Mouse (Mus musculus) liver, embryonic 16.5 days (tissue): ENCODE measurements around the gene Abhd12. TPM values are rescaled to one million over a fixed set of nuclear protein-coding genes. Genes with fewer than 3 reads are reported as not detected.
"Not testable (repeated sequence)": the region's sequence is repeated elsewhere in the genome, so short reads cannot be mapped to it uniquely, and the experiment has no call there.

Experiments used
- ATAC-seq: fragments of 200-750 bp; cut with Nextera tagmentation; 2 replicates; pipeline ENCODE4 v1.8.0; 2017; ENCODE audit warnings: low read depth, mild to moderate bottlenecking, moderate number of reproducible peaks, moderate library complexity
- H3K27ac ChIP-seq: fragments of 300-500 bp; sonication (generic); 2 replicates; pipeline ENCODE4 v1.5.1; 2014; ENCODE audit warnings: mild to moderate bottlenecking, low read length
- H3K27me3 ChIP-seq: fragments of 300-500 bp; sonication (generic); 2 replicates; pipeline ENCODE4 v1.6.1; 2014; ENCODE audit warnings: low read depth, low read length, mixed read lengths; ENCODE audit not compliant: control insufficient read depth, insufficient read depth
- H3K36me3 ChIP-seq: fragments of 300-500 bp; sonication (generic); 2 replicates; pipeline ENCODE4 v1.6.1; 2014; ENCODE audit warnings: mild to moderate bottlenecking; ENCODE audit not compliant: control insufficient read depth, insufficient read depth
- H3K4me1 ChIP-seq: fragments of 300-500 bp; sonication (generic); 2 replicates; pipeline ENCODE4 v1.6.1; 2014; ENCODE audit warnings: low read depth, low read length, mixed read lengths; ENCODE audit not compliant: control insufficient read depth
- H3K4me2 ChIP-seq: fragments of 300-500 bp; sonication (generic); 2 replicates; pipeline ENCODE4 v1.6.1; 2014; ENCODE audit warnings: low read depth, low read length, mixed read lengths
- H3K4me3 ChIP-seq: fragments of 300-500 bp; sonication (generic); 2 replicates; pipeline ENCODE4 v1.5.1; 2014; ENCODE audit warnings: low read depth, mild to moderate bottlenecking, low read length
- H3K9ac ChIP-seq: fragments of 300-500 bp; sonication (generic); 2 replicates; pipeline ENCODE4 v1.6.1; 2014; ENCODE audit warnings: low read depth, low read length
- H3K9me3 ChIP-seq: fragments of 300-500 bp; sonication (generic); replicated peaks from 2 replicates; pipeline ENCODE4 v1.6.1; 2016; ENCODE audit warnings: low read length; ENCODE audit not compliant: control insufficient read depth
- WGBS: fragments of 180-500 bp; shearing (Covaris S2); extraction: QIAGEN DNeasy Blood & Tissue Kit; methylation state at CpG from one replicate; pipeline ENCODE4 v1.1.7; 2014; ENCODE audit not compliant: insufficient replicate concordance; 5-methylcytosine and 5-hydroxymethylcytosine counted together
- polyA plus RNA-seq: library from polyadenylated mRNA; unstranded; fragments of >200 nt; fragmentation: Nextera tagmentation; extraction: Ambion mirVana; gene quantifications from 2 replicates; pipeline ENCODE4 v1.2.1, GENCODE M21; 2015

The Abhd12 gene
- polyA plus RNA-seq, 1 experiment from 2014 or later: 19.0 TPM

- Histone ChIP-seq H3K36me3 (peaks cover 13% of the 10 kb centered on the region), H3K9ac (no peak overlapping the region), H3K4me1 (no peaks in the 10 kb centered on the region; the same call in 1 of the 2 replicates), H3K27me3 (no peaks in the 10 kb centered on the region), H3K4me3 (no peak overlapping the region), H3K27ac (no peak overlapping the region), H3K9me3 (no peaks in the 10 kb centered on the region), H3K4me2 (no peak overlapping the region)
- WGBS: 72% methylated on average over 3 of the region's 3 CpGs
- peak; percentile 62 for ATAC-seq
Measured at GRCm38 (mm10) chr2:150918720-150919119, 14.2 kb upstream of the Abhd12 start.

- no peaks in the 10 kb centered on the region; the same call in 1 of the 2 replicates for H3K4me1 ChIP-seq
- no peak overlapping the region for H3K9ac ChIP-seq
- peaks cover 10% of the 10 kb centered on the region for H3K36me3 ChIP-seq
- 71% methylated on average over 5 of the region's 5 CpGs for WGBS
- H3K9me3 ChIP-seq: no peaks in the 10 kb centered on the region
- no peak overlapping the region for H3K4me2 ChIP-seq
- no peak overlapping the region for H3K27ac ChIP-seq
- no peak overlapping the region for H3K4me3 ChIP-seq
- no peaks in the 10 kb centered on the region for H3K27me3 ChIP-seq
- no peak for ATAC-seq
Measured at GRCm38 (mm10) chr2:150915786-150916185, 11.2 kb upstream of the Abhd12 start.

GRCm38 (mm10) chr2:150914781-150915515 lies 10.4 kb upstream of the Abhd12 start:
- H3K4me2 ChIP-seq: no peak overlapping the region
- no peak overlapping the region for H3K4me3 ChIP-seq
- no peaks in the 10 kb centered on the region for H3K9me3 ChIP-seq
- no peak overlapping the region for H3K27ac ChIP-seq
- peaks cover 3% of the 10 kb centered on the region for H3K4me1 ChIP-seq
- no peak for ATAC-seq
- WGBS: 71% methylated on average over 4 of the region's 4 CpGs
- no peaks in the 10 kb centered on the region for H3K27me3 ChIP-seq
- no peak overlapping the region for H3K9ac ChIP-seq
- peaks cover 10% of the 10 kb centered on the region for H3K36me3 ChIP-seq

- WGBS: 44% methylated on average over 7 of the region's 10 CpGs
- Histone ChIP-seq H3K4me2 (peak overlapping the region; percentile 73), H3K9ac (peak overlapping the region; percentile 81), H3K4me1 (peaks cover 8% of the 10 kb centered on the region), H3K27me3 (no peaks in the 10 kb centered on the region), H3K36me3 (no peaks in the 10 kb centered on the region), H3K27ac (peak overlapping the region; percentile 93), H3K4me3 (peak overlapping the region; percentile 93), H3K9me3 (no peaks in the 10 kb centered on the region)
- no peak for ATAC-seq
Measured at GRCm38 (mm10) chr2:150910295-150910881, 5.8 kb upstream of the Abhd12 start.

- Histone ChIP-seq H3K27me3 (no peaks in the 10 kb centered on the region), H3K9ac (peak overlapping the region; percentile 81), H3K9me3 (no peaks in the 10 kb centered on the region), H3K27ac (peak overlapping the region; percentile 93), H3K36me3 (no peaks in the 10 kb centered on the region), H3K4me1 (peaks cover 13% of the 10 kb centered on the region), H3K4me2 (peak overlapping the region; percentile 73), H3K4me3 (peak overlapping the region; percentile 93)
- under 1% methylated on average over 35 of the region's 35 CpGs for WGBS
- peak; percentile 92 for ATAC-seq
Measured at GRCm38 (mm10) chr2:150909429-150910039, 5.0 kb upstream of the Abhd12 start.

- peak overlapping the region; percentile 73 for H3K4me2 ChIP-seq
- peaks cover 16% of the 10 kb centered on the region for H3K4me1 ChIP-seq
- not testable (repeated sequence) for ATAC-seq, H3K27ac ChIP-seq, H3K9me3 ChIP-seq, H3K27me3 ChIP-seq, H3K36me3 ChIP-seq
- peak overlapping the region; percentile 93 for H3K4me3 ChIP-seq
- 44% methylated on average over 6 of the region's 6 CpGs for WGBS
- H3K9ac ChIP-seq: peak overlapping the region; percentile 81
Measured at GRCm38 (mm10) chr2:150908881-150909280, 4.3 kb upstream of the Abhd12 start.

GRCm38 (mm10) chr2:150904936-150905450 lies 452 bp upstream of the Abhd12 start, which contains the start of gene Gins1:
TSS of gene Gins1 (plus strand) at chr2:150905400.
- 29% methylated on average over 9 of the region's 9 CpGs for WGBS
- Histone ChIP-seq H3K27ac (peak within 1 kb of the TSS; percentile 91), H3K36me3 (no peaks in the 10 kb centered on the region), H3K4me2 (peak within 1 kb of the TSS; percentile 98), H3K27me3 (no peaks in the 10 kb centered on the region), H3K4me3 (peak within 1 kb of the TSS; percentile 91), H3K4me1 (peaks cover 18% of the 10 kb centered on the region), H3K9ac (peak within 1 kb of the TSS; percentile 85), H3K9me3 (no peaks in the 10 kb centered on the region)
- peak; percentile 46 for ATAC-seq

- ATAC-seq: no peak
- Histone ChIP-seq H3K4me2 (no peak overlapping the region), H3K27ac (no peak overlapping the region), H3K36me3 (no peaks in the 10 kb centered on the region), H3K4me1 (peaks cover 14% of the 10 kb centered on the region), H3K9me3 (no peaks in the 10 kb centered on the region), H3K9ac (no peak overlapping the region), H3K27me3 (no peaks in the 10 kb centered on the region), H3K4me3 (no peak overlapping the region)
- WGBS: 78% methylated on average over 8 of the region's 8 CpGs
Measured at GRCm38 (mm10) chr2:150902347-150902746, 2.2 kb downstream of the Abhd12 start.
